Mouse (Mus musculus) megakaryocyte-erythroid progenitor cell, adult 5-6 weeks (primary cell): ENCODE results near the gene Gabrb2. TPM values are rescaled to one million over a fixed set of nuclear protein-coding genes. Genes with fewer than 3 reads are reported as not detected.

Experiments
- total RNA-seq, 2 experiments: library from RNA; stranded (forward) in 1 of 2; stranded (reverse) in 1 of 2; fragments of 200-1000, 215-1000 nt in 1 of 2; fragments of >200 nt in 1 of 2; fragmentation: Nextera tagmentation in 1 of 2; gene quantifications; 2 replicates each; pipeline ENCODE4 v1.2.3; 2014 to 2017

Gabrb2 gene
- total RNA-seq, 2 experiments from 2014 or later, result not detected

Other genes starting within 250 kb of the Gabrb2 start
- not detected in 2 replicates for gene Gabra1, start 236.8 kb upstream of the Gabrb2 start, total RNA-seq (2014; fragmentation: Nextera tagmentation)
- not detected in 2 replicates for gene Gabra1, start 236.8 kb upstream of the Gabrb2 start, total RNA-seq (2017)
- gene Gabra6, start 98.7 kb upstream of the Gabrb2 start, total RNA-seq (2014; fragmentation: Nextera tagmentation), result not detected in 2 replicates
- not detected in 2 replicates for gene Gabra6, start 98.7 kb upstream of the Gabrb2 start, total RNA-seq (2017)